Mouse (Mus musculus) adrenal gland, adult 2 months (tissue): ENCODE data around the gene Olfr1423. TPM values are rescaled to one million over a fixed set of nuclear protein-coding genes. Genes with fewer than 3 reads are reported as not detected.
A peak's percentile ranks its signal among the peaks of the same experiment; 100 is the strongest.
"Not testable (repeated sequence)": the region's sequence is repeated elsewhere in the genome, so short reads cannot be mapped to it uniquely, and the experiment has no call there.

ENCODE experiments used
- DNase-seq: peaks from one replicate; pipeline ENCODE4 v3.0.0; 2021
- long read RNA-seq: library from polyadenylated mRNA; stranded (forward); transcript quantifications from one replicate; pipeline ENCODE4 v2.0.0, GENCODE M21; 2021
- polyA plus RNA-seq: library from polyadenylated mRNA; depleted of rRNA; stranded (reverse); fragments of >200 nt; gene quantifications from 2 replicates; pipeline ENCODE4 v1.2.3, GENCODE M21; 2012; rRNA removed
- total RNA-seq, 2 experiments: library from RNA; stranded (reverse); gene quantifications; 2 replicates each; pipeline ENCODE4 v1.2.3; 2021

The Olfr1423 gene
- not detected for total RNA-seq
- polyA plus RNA-seq = not detected in 2 replicates
- long read RNA-seq = 0 reads

DNA sequence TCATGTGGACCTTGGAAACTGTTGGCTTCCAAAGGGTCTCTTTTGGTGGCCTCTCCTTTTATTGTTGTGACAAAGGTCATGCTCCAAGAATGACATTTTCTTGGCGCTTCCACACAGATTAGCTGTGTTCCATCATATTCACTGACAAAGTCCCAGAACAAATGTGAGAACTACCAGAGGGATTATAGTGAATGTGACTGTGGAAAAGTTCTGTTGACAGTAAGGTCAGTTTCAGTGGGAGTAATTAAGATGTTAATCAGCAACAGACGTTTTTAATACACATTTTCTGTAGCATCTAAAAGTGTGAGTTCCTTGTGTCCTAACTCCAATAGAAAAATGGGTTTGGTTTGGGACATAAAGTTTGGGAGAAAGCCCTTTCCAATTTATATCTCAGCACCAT is at the start of gene Olfr1423:
Olfr1423 (minus strand) TSS at position 101 of the 400 bp plus-strand sequence.
- no peak for DNase-seq

- not testable (repeated sequence) for DNase-seq
These were observed 36.5 kb upstream of the Olfr1423 start, which contains the start of gene Olfr1425 for GRCm38 (mm10) chr19:12077631-12078030. Olfr1425 (minus strand) TSS chr19:12077731.

GRCm38 (mm10) chr19:12069546-12069945 is 28.4 kb upstream of the Olfr1423 start:
- not testable (repeated sequence) for DNase-seq

- not testable (repeated sequence) for DNase-seq
These were observed 26.7 kb upstream of the Olfr1423 start for GRCm38 (mm10) chr19:12067806-12068205.

DNA sequence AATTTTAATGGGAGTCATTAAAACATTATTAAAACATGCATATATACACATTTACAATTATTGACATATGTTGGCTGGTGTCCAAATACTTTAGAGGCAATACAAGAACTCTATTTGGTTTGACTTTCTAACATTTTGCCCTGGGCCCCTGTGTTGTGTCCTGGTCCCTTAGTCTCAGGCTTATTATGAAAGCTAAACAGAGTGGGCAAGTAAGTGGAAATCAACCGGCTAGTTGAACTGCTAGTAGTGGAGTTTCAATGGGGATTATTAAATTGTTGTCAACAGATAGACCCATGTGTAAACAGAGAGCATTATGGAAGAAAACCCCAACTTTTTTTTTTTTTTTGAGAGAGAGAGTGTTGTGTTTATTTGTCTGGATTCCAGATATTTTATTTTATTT is 21.5 kb upstream of the Olfr1423 start, which contains the start of gene Olfr1424:
Olfr1424 (minus strand) TSS at position 101 of the 400 bp plus-strand sequence.
- not testable (repeated sequence) for DNase-seq

DNA sequence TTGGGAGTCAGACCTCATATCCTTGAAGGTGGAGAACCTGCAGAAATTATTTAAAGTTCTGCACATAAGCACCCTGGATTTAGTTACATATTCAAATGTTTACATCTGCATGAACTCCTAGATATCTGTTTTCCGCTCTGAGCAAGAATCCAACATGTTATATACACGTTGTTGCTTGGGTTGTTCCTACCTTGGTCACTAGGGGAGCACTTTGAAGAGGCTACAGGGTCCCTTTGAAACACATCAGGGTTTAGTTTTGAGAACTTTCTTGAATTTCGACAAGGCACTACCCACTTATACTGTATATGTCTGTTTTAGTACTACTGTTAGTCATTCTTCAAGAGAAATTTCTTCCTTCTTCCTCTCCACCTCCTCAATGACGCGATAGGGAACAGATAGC is 2.0 kb upstream of the Olfr1423 start:
- no peak for DNase-seq

- no peak for DNase-seq
These were observed 3.4 kb downstream of the Olfr1423 start for GRCm38 (mm10) chr19:12037727-12038126.

DNA sequence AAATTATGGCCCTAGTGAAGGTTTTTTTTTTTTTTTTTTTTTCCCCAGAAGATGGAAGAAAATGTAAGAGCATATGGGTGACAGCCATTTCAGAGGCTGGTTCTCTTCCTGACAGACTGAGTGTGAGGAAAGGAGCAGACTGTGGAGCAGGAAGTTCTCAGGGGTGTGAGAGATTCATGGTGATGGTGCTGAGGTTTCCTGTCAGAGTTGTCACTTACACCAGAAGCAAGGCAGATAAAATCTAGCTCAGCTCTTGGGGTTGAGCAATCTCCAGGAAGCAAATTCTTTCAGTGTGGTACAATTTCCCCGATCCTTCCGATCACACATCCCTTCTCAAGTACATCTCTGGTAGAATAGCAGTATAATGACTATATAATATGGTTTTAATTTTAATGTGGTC is 14.5 kb downstream of the Olfr1423 start:
- no peak for DNase-seq

DNA sequence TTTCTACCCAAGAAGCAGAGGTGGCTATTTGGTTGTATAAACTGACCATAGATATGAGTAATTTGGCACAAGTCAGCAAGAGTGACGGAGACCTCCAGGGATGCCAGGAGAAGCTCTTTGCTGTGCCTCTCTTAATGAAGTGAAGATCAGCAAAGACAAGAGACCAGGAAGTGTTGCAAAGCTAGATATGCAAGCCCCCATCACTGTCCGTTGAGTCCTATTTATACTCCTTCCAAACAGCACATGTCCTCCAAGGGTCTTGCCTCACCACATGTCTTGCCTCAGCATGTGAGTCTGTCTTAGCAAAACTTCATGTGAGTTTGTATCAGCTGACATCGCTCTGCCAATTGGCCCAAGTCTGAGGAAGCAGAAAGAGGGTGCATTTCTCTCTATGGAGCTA is 15.8 kb downstream of the Olfr1423 start:
- DNase-seq = no peak

DNA sequence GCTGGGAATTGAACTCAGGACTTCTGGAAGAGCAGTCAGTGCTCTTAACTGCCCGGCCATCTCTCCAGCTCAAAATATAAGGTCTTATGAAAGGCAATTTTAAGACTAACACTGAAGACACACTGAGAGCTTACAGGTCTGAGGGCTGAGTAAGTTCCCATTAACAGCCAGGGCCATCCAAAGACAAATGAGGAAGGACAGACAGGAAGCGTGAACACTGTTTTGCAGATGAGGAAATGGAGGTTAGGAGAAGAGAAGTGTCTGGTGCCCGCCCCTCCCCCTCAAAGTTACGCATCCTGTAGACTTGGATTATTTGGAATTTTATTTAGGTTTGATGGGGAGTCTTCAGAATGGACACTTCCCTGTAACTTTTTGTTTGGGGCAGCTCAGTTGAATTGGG is 17.0 kb downstream of the Olfr1423 start:
- DNase-seq = no peak

GRCm38 (mm10) chr19:12016192-12016591 is 24.9 kb downstream of the Olfr1423 start:
- DNase-seq = no peak

DNA sequence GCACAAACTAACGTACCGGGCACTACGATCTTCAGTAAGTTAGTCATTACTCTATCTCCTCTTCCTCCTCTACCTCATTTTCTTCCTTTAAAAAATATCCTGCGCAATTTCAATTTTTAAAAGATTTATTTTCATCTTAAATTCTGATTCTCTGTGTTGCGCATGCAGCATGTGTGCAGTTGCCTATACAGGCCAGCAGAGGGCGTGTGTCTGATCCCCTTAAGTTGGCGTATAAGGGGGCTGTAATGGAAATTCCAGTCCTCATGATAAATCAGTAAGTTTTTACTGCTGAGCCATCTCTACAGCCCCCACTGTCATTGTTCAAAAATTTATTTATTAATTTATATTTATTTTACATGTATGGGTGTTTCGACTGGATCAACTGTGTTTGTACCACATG is 25.4 kb downstream of the Olfr1423 start:
- no peak for DNase-seq

- DNase-seq = peak; percentile 87
These were observed 27.9 kb downstream of the Olfr1423 start for GRCm38 (mm10) chr19:12013228-12013627.

- DNase-seq = no peak
These were observed 28.5 kb downstream of the Olfr1423 start for GRCm38 (mm10) chr19:12012615-12013014.

GRCm38 (mm10) chr19:12011560-12012556 is 29.3 kb downstream of the Olfr1423 start:
- peak; percentile 93 for DNase-seq

GRCm38 (mm10) chr19:12010916-12011559 is 30.1 kb downstream of the Olfr1423 start:
- peak; percentile 81 for DNase-seq

DNA sequence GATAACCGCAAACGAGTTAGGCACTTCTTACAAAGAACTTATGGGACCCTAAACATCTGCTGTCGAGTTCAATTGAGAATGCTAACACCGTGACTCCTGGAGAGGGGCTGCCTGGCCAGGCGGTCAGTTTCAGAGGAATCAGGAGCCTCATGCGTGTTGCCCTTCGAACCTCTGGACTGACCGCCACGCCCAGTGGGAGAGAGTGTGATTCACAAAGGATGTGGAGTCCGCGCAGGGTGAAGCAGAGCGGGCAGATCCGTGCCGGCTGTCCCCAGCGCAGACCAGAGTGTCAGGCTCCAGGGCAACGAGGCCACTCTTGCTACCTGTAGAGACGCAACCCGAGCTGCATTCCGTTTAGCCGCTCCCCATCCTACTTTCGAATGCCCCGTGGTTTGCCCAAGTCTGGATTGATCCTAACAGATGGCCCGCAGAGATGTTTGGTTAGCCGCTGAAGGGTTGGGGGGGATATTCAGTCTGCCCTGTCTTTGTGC is 30.8 kb downstream of the Olfr1423 start:
- DNase-seq = peak; percentile 87

DNA sequence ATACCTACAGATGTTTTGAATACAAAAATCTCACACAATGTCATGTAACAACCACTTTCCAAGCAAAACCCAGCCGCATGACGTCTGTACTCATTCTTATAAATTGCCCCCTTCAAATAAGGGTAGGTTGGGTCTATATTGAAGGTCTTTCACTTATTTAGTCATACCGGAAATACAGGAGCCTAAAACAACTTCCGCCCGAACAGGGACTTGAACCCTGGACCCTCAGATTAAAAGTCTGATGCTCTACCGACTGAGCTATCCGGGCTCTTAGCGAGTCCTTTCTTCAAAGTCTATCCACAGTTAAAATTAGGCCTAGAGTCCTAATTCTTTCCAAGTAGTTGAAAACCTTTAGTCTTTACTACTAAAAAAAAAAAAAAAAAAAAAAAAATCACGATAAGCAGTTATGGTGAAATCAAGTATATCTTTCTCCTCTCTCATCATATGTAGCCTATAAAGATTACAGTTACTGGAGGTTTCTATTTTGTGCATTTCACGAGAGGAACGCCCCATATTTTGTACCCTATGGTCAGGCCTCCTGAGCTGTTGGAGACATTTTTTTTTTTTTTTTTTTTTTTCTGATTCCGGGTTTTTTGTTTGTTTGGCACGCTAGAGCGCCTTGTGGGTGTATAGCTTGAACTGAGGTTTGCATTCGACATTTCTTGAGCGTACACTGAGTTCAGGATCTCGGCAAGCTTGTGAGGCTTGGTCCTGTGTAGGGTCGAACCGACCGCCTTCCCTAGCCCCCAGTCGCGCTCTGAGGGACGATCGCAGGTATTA is 31.4 kb downstream of the Olfr1423 start:
- peak; percentile 85 for DNase-seq

GRCm38 (mm10) chr19:12008410-12009380 is 32.4 kb downstream of the Olfr1423 start:
- no peak for DNase-seq
